Mouse (Mus musculus) hindbrain, embryonic 12.5 days (tissue): ENCODE data around the gene Kcnip4. TPM values are rescaled to one million over a fixed set of nuclear protein-coding genes. Genes with fewer than 3 reads are reported as not detected.
A peak's percentile ranks its signal among the peaks of the same experiment; 100 is the strongest.

ENCODE experiments used
- ATAC-seq: fragments of 200-750 bp; cut with Nextera tagmentation; 2 replicates; pipeline ENCODE4 v1.8.0; 2017; ENCODE audit warnings: moderate TSS enrichment; ENCODE audit not compliant: low FRiP score
- H3K27ac ChIP-seq: fragments of 300-500 bp; sonication (generic); 2 replicates; pipeline ENCODE4 v1.5.1; 2016; ENCODE audit warnings: mild to moderate bottlenecking
- H3K27me3 ChIP-seq: fragments of 300-500 bp; sonication (generic); 2 replicates; pipeline ENCODE4 v1.6.1; 2016; ENCODE audit warnings: mild to moderate bottlenecking
- H3K36me3 ChIP-seq: fragments of 300-500 bp; sonication (generic); 2 replicates; pipeline ENCODE4 v1.6.1; 2016; ENCODE audit warnings: mild to moderate bottlenecking
- H3K4me1 ChIP-seq: fragments of 300-500 bp; sonication (generic); 2 replicates; pipeline ENCODE4 v1.6.1; 2016
- H3K4me2 ChIP-seq: fragments of 300-500 bp; sonication (generic); replicated peaks from 2 replicates; pipeline ENCODE4 v1.6.1; 2016; ENCODE audit warnings: mild to moderate bottlenecking
- H3K4me3 ChIP-seq: fragments of 300-500 bp; sonication (generic); 2 replicates; pipeline ENCODE4 v1.5.1; 2016; ENCODE audit warnings: mild to moderate bottlenecking
- H3K9ac ChIP-seq: fragments of 300-500 bp; sonication (generic); 2 replicates; pipeline ENCODE4 v1.6.1; 2016; ENCODE audit warnings: mild to moderate bottlenecking, moderate library complexity
- H3K9me3 ChIP-seq: fragments of 300-500 bp; sonication (generic); replicated peaks from 2 replicates; pipeline ENCODE4 v1.6.1; 2016; ENCODE audit warnings: mild to moderate bottlenecking
- WGBS: fragments of 180-500 bp; shearing (Covaris S2); methylation state at CpG from one replicate; pipeline ENCODE4 v1.1.7; 2016; 5-methylcytosine and 5-hydroxymethylcytosine counted together
- polyA plus RNA-seq: library from polyadenylated mRNA; unstranded; fragments of >200 nt; fragmentation: Nextera tagmentation; extraction: Ambion mirVana; gene quantifications from 2 replicates; pipeline ENCODE4 v1.2.1, GENCODE M21; 2016

The Kcnip4 gene
- polyA plus RNA-seq, 1 experiment from 2014 or later, result 4.8 TPM

- H3K4me1 ChIP-seq, result no peaks in the 10 kb centered on the region
- H3K4me2 ChIP-seq, result no peak overlapping the region
- H3K9ac ChIP-seq, result no peak overlapping the region
- H3K27me3 ChIP-seq, result no peaks in the 10 kb centered on the region
- no peaks in the 10 kb centered on the region for H3K36me3 ChIP-seq
- H3K27ac ChIP-seq, result no peak overlapping the region
- no peaks in the 10 kb centered on the region for H3K9me3 ChIP-seq
- 30% methylated on average over 4 of the region's 4 CpGs for WGBS
- no peak overlapping the region for H3K4me3 ChIP-seq
- ATAC-seq, result peak; percentile 61; the same call in 1 of the 2 replicates
Observed at GRCm38 (mm10) chr5:49350126-49350909, 174.4 kb downstream of the Kcnip4 start.

GRCm38 (mm10) chr5:49349541-49349940 lies 175.2 kb downstream of the Kcnip4 start:
- no peak overlapping the region for H3K4me3 ChIP-seq
- no peak overlapping the region for H3K27ac ChIP-seq
- ATAC-seq, result no peak
- no peaks in the 10 kb centered on the region for H3K4me1 ChIP-seq
- no peak overlapping the region for H3K4me2 ChIP-seq
- 84% methylated on average over 5 of the region's 5 CpGs for WGBS
- no peaks in the 10 kb centered on the region for H3K9me3 ChIP-seq
- H3K27me3 ChIP-seq, result no peaks in the 10 kb centered on the region
- no peak overlapping the region for H3K9ac ChIP-seq
- H3K36me3 ChIP-seq, result no peaks in the 10 kb centered on the region

- no peaks in the 10 kb centered on the region for H3K27me3 ChIP-seq
- no peak overlapping the region for H3K4me2 ChIP-seq
- 53% methylated on average over 5 of the region's 5 CpGs for WGBS
- H3K4me3 ChIP-seq, result no peak overlapping the region
- no peaks in the 10 kb centered on the region for H3K36me3 ChIP-seq
- ATAC-seq, result no peak
- H3K4me1 ChIP-seq, result no peaks in the 10 kb centered on the region
- no peaks in the 10 kb centered on the region for H3K9me3 ChIP-seq
- no peak overlapping the region for H3K27ac ChIP-seq
- no peak overlapping the region for H3K9ac ChIP-seq
Observed at GRCm38 (mm10) chr5:49348511-49348910, 176.2 kb downstream of the Kcnip4 start.

GRCm38 (mm10) chr5:49344606-49345005 lies 180.1 kb downstream of the Kcnip4 start:
- Histone ChIP-seq H3K4me3 (no peak overlapping the region), H3K4me1 (no peaks in the 10 kb centered on the region), H3K9me3 (no peaks in the 10 kb centered on the region), H3K4me2 (no peak overlapping the region), H3K27ac (no peak overlapping the region), H3K36me3 (no peaks in the 10 kb centered on the region), H3K9ac (no peak overlapping the region), H3K27me3 (no peaks in the 10 kb centered on the region)
- ATAC-seq, result no peak
- WGBS, result 75% methylated on average over 1 of the region's 1 CpGs

GRCm38 (mm10) chr5:49337164-49337563 lies 187.5 kb downstream of the Kcnip4 start:
- no peaks in the 10 kb centered on the region for H3K36me3 ChIP-seq
- H3K9me3 ChIP-seq, result no peaks in the 10 kb centered on the region
- no peak overlapping the region for H3K4me3 ChIP-seq
- WGBS, result 64% methylated on average over 2 of the region's 2 CpGs
- no peak overlapping the region for H3K4me2 ChIP-seq
- no peak overlapping the region for H3K9ac ChIP-seq
- no peak for ATAC-seq
- H3K27ac ChIP-seq, result no peak overlapping the region
- no peaks in the 10 kb centered on the region for H3K27me3 ChIP-seq
- no peaks in the 10 kb centered on the region for H3K4me1 ChIP-seq

- no peaks in the 10 kb centered on the region for H3K4me1 ChIP-seq
Observed at GRCm38 (mm10) chr5:49333063-49333462, 191.6 kb downstream of the Kcnip4 start.

GRCm38 (mm10) chr5:49329023-49329422 lies 195.7 kb downstream of the Kcnip4 start:
- no peak overlapping the region for H3K4me3 ChIP-seq
- H3K4me1 ChIP-seq, result no peaks in the 10 kb centered on the region
- no peak overlapping the region for H3K4me2 ChIP-seq
- no peaks in the 10 kb centered on the region for H3K36me3 ChIP-seq
- H3K9ac ChIP-seq, result no peak overlapping the region
- no peak for ATAC-seq
- WGBS, result 97% methylated on average over 1 of the region's 1 CpGs
- H3K27me3 ChIP-seq, result no peaks in the 10 kb centered on the region
- H3K27ac ChIP-seq, result no peak overlapping the region
- H3K9me3 ChIP-seq, result no peaks in the 10 kb centered on the region

More at GRCm38 (mm10) chr5:49333063-49333462, 191.6 kb downstream of the Kcnip4 start:
- H3K27me3 ChIP-seq, result no peaks in the 10 kb centered on the region
- ATAC-seq, result no peak
- no peak overlapping the region for H3K9ac ChIP-seq
- no peaks in the 10 kb centered on the region for H3K9me3 ChIP-seq
- no peaks in the 10 kb centered on the region for H3K36me3 ChIP-seq
- whole genome bisulfite sequencing, result 91% methylated on average over 2 of the region's 2 CpGs
- H3K4me3 ChIP-seq, result no peak overlapping the region
- H3K4me2 ChIP-seq, result no peak overlapping the region
- no peak overlapping the region for H3K27ac ChIP-seq

- Histone ChIP-seq H3K27ac (no peak overlapping the region), H3K4me3 (no peak overlapping the region), H3K36me3 (no peaks in the 10 kb centered on the region), H3K9me3 (no peaks in the 10 kb centered on the region), H3K9ac (no peak overlapping the region), H3K4me2 (no peak overlapping the region), H3K27me3 (no peaks in the 10 kb centered on the region), H3K4me1 (no peaks in the 10 kb centered on the region)
- ATAC-seq, result no peak
Observed at GRCm38 (mm10) chr5:49318661-49319060, 206.0 kb downstream of the Kcnip4 start.

- H3K27me3 ChIP-seq, result no peaks in the 10 kb centered on the region
- WGBS, result 82% methylated on average over 2 of the region's 2 CpGs
- H3K9ac ChIP-seq, result no peak overlapping the region
- H3K4me3 ChIP-seq, result no peak overlapping the region
- H3K4me2 ChIP-seq, result no peak overlapping the region
- H3K4me1 ChIP-seq, result no peaks in the 10 kb centered on the region
- no peak for ATAC-seq
- no peaks in the 10 kb centered on the region for H3K9me3 ChIP-seq
- no peaks in the 10 kb centered on the region for H3K36me3 ChIP-seq
- no peak overlapping the region for H3K27ac ChIP-seq
Observed at GRCm38 (mm10) chr5:49317869-49318268, 206.8 kb downstream of the Kcnip4 start.

GRCm38 (mm10) chr5:49306796-49307195 lies 217.9 kb downstream of the Kcnip4 start:
- Histone ChIP-seq H3K9ac (no peak overlapping the region), H3K4me1 (no peaks in the 10 kb centered on the region), H3K27ac (no peak overlapping the region), H3K27me3 (0 out of 2 replicates have a peak, but pooled peaks cover 5% of the 10 kb centered on the region), H3K9me3 (no peaks in the 10 kb centered on the region), H3K4me2 (no peak overlapping the region), H3K4me3 (no peak overlapping the region), H3K36me3 (no peaks in the 10 kb centered on the region)
- WGBS, result 93% methylated on average over 1 of the region's 1 CpGs
- ATAC-seq, result no peak

GRCm38 (mm10) chr5:49305321-49305720 lies 219.4 kb downstream of the Kcnip4 start:
- no peaks in the 10 kb centered on the region for H3K27me3 ChIP-seq
- ATAC-seq, result no peak
- no peaks in the 10 kb centered on the region for H3K36me3 ChIP-seq
- H3K9me3 ChIP-seq, result no peaks in the 10 kb centered on the region
- no peak overlapping the region for H3K9ac ChIP-seq
- H3K4me1 ChIP-seq, result no peaks in the 10 kb centered on the region
- no peak overlapping the region for H3K27ac ChIP-seq
- 82% methylated on average over 2 of the region's 2 CpGs for WGBS
- H3K4me2 ChIP-seq, result no peak overlapping the region
- no peak overlapping the region for H3K4me3 ChIP-seq

- Histone ChIP-seq H3K4me3 (no peak overlapping the region), H3K9ac (no peak overlapping the region), H3K27ac (no peak overlapping the region), H3K4me1 (no peaks in the 10 kb centered on the region), H3K36me3 (no peaks in the 10 kb centered on the region), H3K27me3 (no peaks in the 10 kb centered on the region), H3K9me3 (no peaks in the 10 kb centered on the region), H3K4me2 (no peak overlapping the region)
- ATAC-seq, result no peak
- 56% methylated on average over 4 of the region's 4 CpGs for WGBS
Observed at GRCm38 (mm10) chr5:49298654-49299053, 226.1 kb downstream of the Kcnip4 start.

- no peak for ATAC-seq
- H3K4me1 ChIP-seq, result no peaks in the 10 kb centered on the region
- H3K36me3 ChIP-seq, result no peaks in the 10 kb centered on the region
- H3K27me3 ChIP-seq, result no peaks in the 10 kb centered on the region
- no peak overlapping the region for H3K9ac ChIP-seq
- no peak overlapping the region for H3K27ac ChIP-seq
- WGBS, result 90% methylated on average over 2 of the region's 2 CpGs
- no peak overlapping the region for H3K4me3 ChIP-seq
- H3K9me3 ChIP-seq, result no peaks in the 10 kb centered on the region
- H3K4me2 ChIP-seq, result no peak overlapping the region
Observed at GRCm38 (mm10) chr5:49292421-49292820, 232.3 kb downstream of the Kcnip4 start.
